Mouse (Mus musculus) heart, embryonic 10.5 days (tissue): ENCODE measurements around the gene Abhd4. TPM values are rescaled to one million over a fixed set of nuclear protein-coding genes. Genes with fewer than 3 reads are reported as not detected.
A peak's percentile ranks its signal among the peaks of the same experiment; 100 is the strongest.

Experiments
- DNase-seq: peaks from one replicate; pipeline ENCODE4 v3.0.0-alpha.2; 2017; ENCODE audit warnings: low spot score
- H3K27ac ChIP-seq: fragments of 300-500 bp; sonication (generic); 2 replicates; pipeline ENCODE4 v1.5.1; 2016; ENCODE audit warnings: mild to moderate bottlenecking
- H3K27me3 ChIP-seq: fragments of 300-500 bp; sonication (generic); 2 replicates; pipeline ENCODE4 v1.6.1; 2016; ENCODE audit warnings: mild to moderate bottlenecking; ENCODE audit not compliant: poor library complexity, insufficient read depth, severe bottlenecking
- H3K36me3 ChIP-seq: fragments of 300-500 bp; sonication (generic); 2 replicates; pipeline ENCODE4 v1.6.1; 2016; ENCODE audit warnings: mild to moderate bottlenecking, moderate library complexity
- H3K4me1 ChIP-seq: fragments of 300-500 bp; sonication (generic); 2 replicates; pipeline ENCODE4 v1.6.1; 2016; ENCODE audit warnings: mild to moderate bottlenecking
- H3K4me3 ChIP-seq: fragments of 300-500 bp; sonication (generic); 2 replicates; pipeline ENCODE4 v1.5.1; 2016; ENCODE audit warnings: mild to moderate bottlenecking, moderate library complexity
- H3K9me3 ChIP-seq: fragments of 300-500 bp; sonication (generic); 2 replicates; pipeline ENCODE4 v1.6.1; 2016; ENCODE audit warnings: mild to moderate bottlenecking, moderate library complexity
- WGBS: fragments of 180-500 bp; shearing (Covaris S2); methylation state at CpG from one replicate; pipeline ENCODE4 v1.1.7; 2016; 5-methylcytosine and 5-hydroxymethylcytosine counted together
- polyA plus RNA-seq: library from polyadenylated mRNA; unstranded; fragments of >200 nt; fragmentation: Nextera tagmentation; extraction: Ambion mirVana; gene quantifications from 2 replicates; pipeline ENCODE4 v1.2.1, GENCODE M21; 2016

Abhd4 gene
- polyA plus RNA-seq, 1 experiment from 2014 or later = 66.0 TPM

DNA sequence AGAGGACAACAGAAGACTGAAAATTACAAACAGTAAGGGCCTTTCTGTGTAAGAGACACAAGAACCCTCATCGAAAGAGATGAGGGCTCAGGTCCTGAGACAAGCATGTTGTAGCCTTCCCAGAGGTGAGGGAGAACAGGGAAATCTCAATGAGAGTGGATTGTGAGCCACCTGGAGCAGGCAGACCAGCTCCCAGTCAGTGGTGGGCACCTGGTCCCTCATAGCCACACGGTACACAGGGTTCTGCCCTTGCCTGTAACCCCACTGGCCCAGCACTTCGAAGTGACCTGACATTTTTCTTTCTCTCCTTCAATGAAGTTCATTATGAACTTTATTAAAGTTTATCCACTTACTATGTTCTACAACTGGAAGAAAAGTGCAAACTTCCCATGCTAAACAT lies 18.7 kb downstream of the Abhd4 start:
- Histone ChIP-seq H3K4me1 (no peaks in the 10 kb centered on the region), H3K27ac (no peak overlapping the region), H3K9me3 (no peaks in the 10 kb centered on the region), H3K4me3 (no peak overlapping the region), H3K36me3 (peaks cover 16% of the 10 kb centered on the region), H3K27me3 (no peaks in the 10 kb centered on the region)
- 76% methylated on average over 3 of the region's 3 CpGs for WGBS
- peak; percentile 69 for DNase-seq

DNA sequence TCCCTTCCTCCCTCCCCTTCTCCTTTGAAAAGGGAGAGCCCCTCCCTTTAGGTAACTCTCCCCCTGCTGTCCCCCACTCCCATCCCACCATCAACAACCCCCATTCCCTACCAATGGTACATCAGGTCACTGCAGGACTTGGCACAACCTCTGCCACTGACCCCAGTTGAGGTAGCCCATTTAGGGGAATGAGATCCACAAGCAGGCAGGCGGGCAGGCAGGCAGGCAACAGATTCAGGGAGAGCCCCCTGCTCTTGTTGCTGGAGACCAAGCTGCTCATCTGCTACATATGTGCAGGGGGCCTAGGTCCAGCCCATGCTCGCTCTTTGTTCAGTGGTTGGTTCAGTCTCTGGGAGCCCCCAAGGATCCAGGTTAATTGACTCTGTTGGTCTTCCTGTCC lies 22.5 kb downstream of the Abhd4 start:
- no peak overlapping the region for H3K4me3 ChIP-seq
- WGBS = 79% methylated on average over 2 of the region's 2 CpGs
- H3K4me1 ChIP-seq = no peaks in the 10 kb centered on the region
- H3K27me3 ChIP-seq = no peaks in the 10 kb centered on the region
- H3K27ac ChIP-seq = no peak overlapping the region
- no peak for DNase-seq
- H3K9me3 ChIP-seq = no peaks in the 10 kb centered on the region
- no peaks in the 10 kb centered on the region for H3K36me3 ChIP-seq

DNA sequence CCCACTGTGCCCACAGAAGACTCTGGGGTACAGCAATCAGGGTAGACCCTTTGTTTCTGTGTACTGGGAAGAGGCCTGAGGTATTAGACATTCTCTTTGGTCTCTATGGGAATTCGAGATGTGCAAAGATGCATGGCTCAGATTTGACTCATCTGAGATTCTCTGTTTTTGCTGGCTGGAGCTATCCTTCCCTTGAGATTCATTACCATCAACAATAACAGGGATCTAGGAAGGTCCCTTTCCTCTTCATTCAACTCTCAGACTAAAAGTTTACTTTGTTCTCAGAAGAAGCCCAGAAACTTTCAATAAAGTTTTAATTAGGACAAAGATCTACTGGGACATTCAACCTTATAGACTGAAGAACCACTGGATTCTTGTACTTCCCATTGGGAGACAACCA lies 30.9 kb downstream of the Abhd4 start, which contains the start of gene Olfr49:
Gene Olfr49 (minus strand): TSS at position 101 of the 400 bp plus-strand sequence.
- Histone ChIP-seq H3K36me3 (no peaks in the 10 kb centered on the region), H3K27me3 (no peaks in the 10 kb centered on the region), H3K9me3 (no peaks in the 10 kb centered on the region), H3K27ac (no peak within 1 kb of the TSS), H3K4me3 (no peak within 1 kb of the TSS), H3K4me1 (no peaks in the 10 kb centered on the region)
- 83% methylated on average over 1 of the region's 1 CpGs for WGBS
- DNase-seq = no peak

DNA sequence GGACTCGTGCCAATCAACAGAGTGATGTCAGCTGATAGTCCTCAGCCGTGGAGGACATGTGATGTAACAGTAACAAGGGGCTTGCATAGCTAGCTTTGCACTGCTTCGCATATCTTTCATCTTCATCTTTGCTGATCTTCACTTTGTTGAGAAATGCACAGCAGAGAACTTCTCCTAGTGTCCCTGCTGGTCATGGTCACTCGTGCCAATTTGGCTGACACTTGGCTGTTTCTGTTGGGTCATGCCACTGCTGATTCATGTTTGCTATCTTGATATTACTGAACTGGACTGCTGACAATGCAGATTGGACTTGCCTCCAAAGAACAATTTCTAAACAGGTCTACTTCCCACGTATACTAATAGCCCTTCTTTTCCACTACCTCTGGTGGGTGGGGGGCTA lies 46.1 kb downstream of the Abhd4 start:
- WGBS = 75% methylated on average over 5 of the region's 5 CpGs

DNA sequence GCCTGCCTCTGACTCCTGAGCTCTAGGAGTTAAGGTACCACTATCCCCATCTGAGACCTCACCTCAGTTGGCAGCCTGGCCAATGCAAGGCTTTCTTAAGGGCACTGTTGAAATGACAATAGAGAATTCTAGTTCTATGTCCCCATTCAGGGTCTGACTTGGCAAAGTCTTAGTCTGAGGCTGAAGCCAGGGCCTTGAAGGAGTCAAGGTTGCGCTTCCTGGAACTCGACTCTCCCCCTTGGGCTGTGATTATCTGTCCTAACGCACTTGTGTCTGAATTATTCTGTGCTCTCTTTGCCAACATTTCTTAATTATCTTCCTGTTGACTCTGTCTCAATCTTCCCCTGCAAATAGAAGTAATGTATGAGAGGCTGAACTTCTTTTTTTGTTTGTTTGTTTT lies 46.7 kb downstream of the Abhd4 start:
- DNase-seq = no peak
- Histone ChIP-seq H3K4me3 (no peak overlapping the region), H3K27ac (no peak overlapping the region), H3K36me3 (no peaks in the 10 kb centered on the region), H3K4me1 (no peaks in the 10 kb centered on the region), H3K27me3 (no peaks in the 10 kb centered on the region), H3K9me3 (no peaks in the 10 kb centered on the region)
- 83% methylated on average over 3 of the region's 3 CpGs for WGBS

More for the DNA sequence above, 46.1 kb downstream of the Abhd4 start:
- H3K4me3 ChIP-seq = no peak overlapping the region
- no peaks in the 10 kb centered on the region for H3K27me3 ChIP-seq
- no peak overlapping the region for H3K27ac ChIP-seq
- H3K9me3 ChIP-seq = no peaks in the 10 kb centered on the region
- no peak for DNase-seq
- H3K36me3 ChIP-seq = no peaks in the 10 kb centered on the region
- H3K4me1 ChIP-seq = no peaks in the 10 kb centered on the region

DNA sequence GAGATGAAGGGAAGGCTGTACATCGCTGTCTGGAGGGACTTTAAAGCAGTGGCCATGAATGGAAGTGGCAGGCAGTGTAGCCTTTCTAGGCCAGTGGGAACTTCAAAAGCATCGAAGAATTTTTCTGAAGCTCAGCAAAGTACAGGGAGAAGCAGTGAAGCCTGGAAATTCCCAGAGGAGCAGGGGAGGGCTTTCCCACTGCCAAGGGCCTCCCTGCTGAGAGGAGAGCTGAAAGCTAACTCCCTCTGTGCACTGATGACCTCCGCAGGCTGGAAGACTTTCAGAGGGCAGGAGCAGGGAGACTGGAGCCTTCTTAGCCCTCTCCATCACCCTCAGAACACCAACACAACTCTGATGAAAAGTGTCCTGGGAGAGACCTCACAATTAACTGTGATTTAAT lies 57.8 kb downstream of the Abhd4 start:
- no peak for DNase-seq
- Histone ChIP-seq H3K4me3 (no peak overlapping the region), H3K27ac (no peak overlapping the region), H3K4me1 (no peaks in the 10 kb centered on the region), H3K9me3 (no peaks in the 10 kb centered on the region), H3K36me3 (no peaks in the 10 kb centered on the region), H3K27me3 (peaks cover 5% of the 10 kb centered on the region; the same call in 1 of the 2 replicates)
- 29% methylated on average over 3 of the region's 3 CpGs for WGBS

Other genes with a start within 250 kb of the Abhd4 start
- 298 and 356 TPM in 2 replicates for gene Dad1, start 84 bp upstream of the Abhd4 start, polyA plus RNA-seq
- 0.08 TPM in 1 of 2 replicates, not detected in the other for gene Olfr49, start 30.8 kb downstream of the Abhd4 start, polyA plus RNA-seq
- 52.1 and 62.5 TPM in 2 replicates for gene Oxa1l, start 106.6 kb downstream of the Abhd4 start, polyA plus RNA-seq
- gene Slc7a7, start 163.6 kb downstream of the Abhd4 start, polyA plus RNA-seq = 6.2 and 8.4 TPM in 2 replicates
- gene Mrpl52, start 172.7 kb downstream of the Abhd4 start, polyA plus RNA-seq = 222 and 228 TPM in 2 replicates
- gene Mmp14, start 177.4 kb downstream of the Abhd4 start, polyA plus RNA-seq = 80.3 and 108 TPM in 2 replicates
- gene Lrp10, start 209.9 kb downstream of the Abhd4 start, polyA plus RNA-seq = 44.8 and 51.0 TPM in 2 replicates
- 2.4 and 3.8 TPM in 2 replicates for gene Rem2, start 221.9 kb downstream of the Abhd4 start, polyA plus RNA-seq